Mouse (Mus musculus) cerebellum, adult 8-10 months (tissue): ENCODE measurements around the gene Ubxn7.
"Not testable (repeated sequence)": the region's sequence is repeated elsewhere in the genome, so short reads cannot be mapped to it uniquely, and the experiment has no call there.

Experiments
- DNase-seq: peaks from one replicate; pipeline ENCODE4 v3.0.0; 2022

Ubxn7 gene

DNA sequence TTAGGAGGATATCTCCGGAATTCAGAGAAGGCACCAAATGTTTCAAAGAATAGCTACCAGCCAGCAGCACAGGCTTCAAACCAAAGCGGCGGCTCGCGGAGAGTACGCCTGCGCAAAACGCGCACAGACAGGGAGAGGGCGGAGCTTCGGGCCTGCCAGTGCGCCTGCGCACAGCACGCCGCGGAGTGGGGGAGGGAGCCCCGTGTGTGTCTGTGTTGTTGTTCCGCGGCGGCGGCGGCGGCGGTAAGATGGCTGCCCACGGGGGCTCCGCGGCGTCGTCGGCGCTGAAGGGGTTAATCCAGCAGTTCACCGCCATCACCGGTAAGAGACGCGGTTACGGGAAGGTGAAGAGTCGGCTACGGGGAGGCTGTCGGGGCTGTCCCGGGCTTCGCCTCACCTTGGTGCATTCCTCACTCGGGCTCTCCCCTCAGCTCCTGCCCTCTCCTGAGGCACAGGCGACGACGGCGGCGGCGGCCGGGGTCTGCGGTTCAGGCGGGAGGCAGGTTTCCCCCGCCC is at the start of gene Ubxn7:
TSS of gene Ubxn7 (plus strand) at position 218 of the 516 bp plus-strand sequence.
- peak; percentile 98 for DNase-seq

GRCm38 (mm10) chr16:32282608-32283007 is 49.4 kb upstream of the Ubxn7 start:
- DNase-seq: no peak

- DNase-seq: no peak
These were observed 40.2 kb upstream of the Ubxn7 start for GRCm38 (mm10) chr16:32291821-32292220.

DNA sequence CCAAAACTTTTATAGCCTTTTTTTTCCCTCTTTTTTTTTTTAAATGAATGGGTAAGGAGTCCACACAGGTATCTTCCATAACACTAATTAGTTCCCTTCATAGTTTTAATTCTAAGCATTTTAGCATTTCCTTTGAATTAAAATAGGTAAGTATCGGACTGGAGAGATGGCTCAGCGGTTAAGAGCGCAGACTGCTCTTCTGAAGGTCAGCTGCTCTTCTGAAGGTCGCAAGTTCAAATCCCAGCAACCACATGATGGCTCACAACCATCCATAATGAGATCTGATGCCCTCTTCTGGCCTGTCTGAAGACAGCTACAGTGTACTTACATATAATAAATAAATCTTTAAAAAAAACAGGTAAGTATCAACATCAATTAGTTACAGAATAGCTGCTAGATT is 32.4 kb upstream of the Ubxn7 start:
- DNase-seq: not testable (repeated sequence)

DNA sequence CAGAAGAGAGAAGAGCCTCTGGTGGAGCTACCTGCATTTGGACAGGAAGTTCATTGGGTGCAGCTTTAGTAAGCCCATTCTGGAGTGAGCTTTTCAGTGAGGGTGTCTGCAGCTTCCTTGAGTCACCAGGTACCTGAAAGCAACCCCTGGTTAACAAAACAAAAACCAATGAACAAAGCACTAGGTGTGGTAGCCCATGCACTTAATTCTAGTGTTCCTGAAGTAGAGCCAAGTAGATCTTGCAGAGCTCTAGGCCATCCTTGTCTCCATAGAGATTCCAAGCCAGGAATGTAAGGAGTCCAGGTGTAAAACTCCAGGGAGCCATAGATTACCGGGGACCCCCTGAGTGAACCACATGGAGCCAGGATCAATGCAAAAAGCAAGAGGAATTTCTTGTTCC is 29.0 kb upstream of the Ubxn7 start:
- DNase-seq: no peak

- DNase-seq: no peak
These were observed 28.2 kb upstream of the Ubxn7 start for GRCm38 (mm10) chr16:32303886-32304285.

DNA sequence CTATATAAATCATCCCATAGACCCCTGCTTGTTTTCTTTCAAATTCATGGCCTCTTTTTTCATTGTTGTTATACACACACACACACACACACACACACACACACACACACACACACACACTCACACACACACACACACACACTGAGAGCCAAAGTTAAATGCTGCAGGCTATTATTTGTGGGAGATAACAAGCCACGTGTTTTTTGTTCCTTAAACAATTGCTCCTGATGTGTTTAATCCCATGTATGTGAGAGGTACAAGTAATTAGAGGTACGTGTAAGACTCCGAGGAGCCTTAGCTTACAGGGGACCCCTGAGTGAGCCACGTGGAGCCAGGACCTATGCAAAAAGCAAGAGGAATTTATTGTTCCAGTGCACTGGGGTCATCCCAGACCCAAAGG is 20.1 kb upstream of the Ubxn7 start:
- DNase-seq: no peak

- DNase-seq: no peak
These were observed 19.7 kb upstream of the Ubxn7 start for GRCm38 (mm10) chr16:32312386-32312785.

DNA sequence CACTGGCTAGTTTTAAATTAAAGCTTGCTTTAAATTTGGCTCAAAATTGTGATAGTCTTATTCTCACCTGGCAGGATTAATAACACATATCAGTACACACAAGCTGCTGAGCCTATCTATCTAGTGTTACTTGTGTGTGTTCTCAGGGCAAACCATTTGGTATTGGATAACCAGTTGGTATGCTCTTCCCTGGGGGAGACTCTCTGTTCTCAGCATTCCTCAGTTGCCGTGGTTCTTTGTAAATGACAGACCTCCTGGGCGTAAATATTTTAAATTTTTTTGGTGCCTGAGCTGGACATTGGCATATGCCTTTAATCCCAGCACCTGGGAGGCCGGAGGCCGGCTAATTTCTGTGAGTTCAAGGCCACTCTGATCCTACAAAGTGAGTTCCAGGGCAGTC is 19.2 kb upstream of the Ubxn7 start:
- no peak for DNase-seq

- DNase-seq: no peak
These were observed 15.5 kb upstream of the Ubxn7 start for GRCm38 (mm10) chr16:32316601-32317000.

- DNase-seq: no peak
These were observed 8.1 kb upstream of the Ubxn7 start for GRCm38 (mm10) chr16:32323953-32324352.

DNA sequence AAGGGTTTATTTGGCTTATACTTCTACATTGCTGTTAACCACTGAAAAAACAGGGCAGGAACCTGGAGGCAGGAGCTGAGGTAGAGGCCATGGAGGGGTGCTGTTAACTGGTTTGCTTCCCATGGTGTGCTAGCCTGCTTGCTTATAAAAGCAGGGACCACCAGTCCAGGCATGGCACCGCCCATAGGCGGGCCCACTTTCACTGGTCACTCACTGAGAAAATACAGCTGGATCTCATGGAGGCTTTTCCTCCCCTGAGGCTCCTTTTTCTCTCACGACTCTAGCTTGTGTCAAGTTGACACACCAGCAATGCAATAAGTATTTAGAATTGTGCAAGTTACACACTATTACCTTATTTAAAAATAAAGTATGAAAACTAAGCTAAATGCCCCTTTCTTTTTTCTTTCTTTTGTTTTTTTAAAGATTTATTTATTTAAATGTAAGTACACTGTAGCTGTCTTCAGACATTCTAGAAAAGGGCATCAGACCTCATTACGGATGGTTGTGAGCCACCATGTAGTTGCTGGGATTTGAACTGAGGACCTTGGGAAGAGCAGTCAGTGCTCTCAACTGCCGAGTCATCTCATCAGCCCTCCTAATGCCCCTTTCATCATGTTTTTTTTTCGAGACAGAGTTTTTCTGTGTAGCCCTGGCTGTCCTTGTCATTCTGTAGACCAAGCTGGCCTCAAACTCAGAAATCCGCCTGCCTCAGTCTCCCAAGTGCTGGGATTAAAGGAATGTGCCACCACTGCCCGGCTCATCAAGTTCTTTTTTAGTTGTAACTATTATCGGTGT is 984 bp upstream of the Ubxn7 start:
- no peak for DNase-seq

DNA sequence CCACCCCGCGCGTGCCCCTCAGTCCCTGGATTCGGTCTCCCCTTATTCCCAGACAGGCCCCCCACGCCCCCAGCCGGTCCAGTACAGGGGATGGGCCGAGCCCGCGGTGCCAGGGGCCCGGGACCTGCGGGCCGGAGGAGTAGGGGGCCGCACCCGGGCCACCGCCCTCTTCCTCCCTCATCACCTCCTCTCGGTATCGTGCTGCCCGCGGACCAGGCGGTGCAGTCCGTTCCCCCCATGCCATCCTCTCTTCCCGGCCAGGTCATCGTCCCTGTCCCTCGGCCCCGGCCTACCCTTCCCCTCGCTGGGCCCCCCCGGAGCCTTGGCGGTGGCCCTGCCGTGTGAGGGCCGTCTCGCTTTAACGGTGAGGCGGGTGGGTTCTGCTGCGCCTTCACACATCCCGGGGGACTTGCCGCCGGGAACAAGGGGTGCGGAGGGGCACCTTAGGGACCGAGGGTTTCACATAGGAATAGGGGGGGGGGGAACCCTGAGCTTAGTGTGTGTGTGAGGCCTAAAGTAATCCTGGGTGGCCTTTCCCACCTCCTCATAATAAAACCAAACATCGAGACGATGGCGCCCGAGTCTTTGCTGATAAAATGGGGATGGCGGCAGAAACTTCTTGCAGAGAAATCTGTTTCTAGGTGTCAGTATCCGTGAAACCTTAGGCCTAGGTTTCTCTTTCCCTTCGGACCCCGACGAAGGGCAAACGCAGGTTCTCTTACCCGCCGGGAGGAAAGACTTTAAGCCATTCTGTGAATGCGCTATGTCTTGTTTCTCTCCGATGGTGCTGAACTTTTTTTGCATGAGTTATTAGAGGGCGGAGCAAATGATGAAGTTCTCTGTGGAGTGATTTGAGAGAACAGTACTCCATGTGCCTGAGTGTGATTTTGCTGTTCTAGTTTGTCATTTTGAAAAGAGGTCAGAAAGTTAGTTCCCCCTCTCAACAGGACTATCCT is 777 bp downstream of the Ubxn7 start:
- peak; percentile 45 for DNase-seq

GRCm38 (mm10) chr16:32335146-32335545 is 3.1 kb downstream of the Ubxn7 start:
- no peak for DNase-seq

DNA sequence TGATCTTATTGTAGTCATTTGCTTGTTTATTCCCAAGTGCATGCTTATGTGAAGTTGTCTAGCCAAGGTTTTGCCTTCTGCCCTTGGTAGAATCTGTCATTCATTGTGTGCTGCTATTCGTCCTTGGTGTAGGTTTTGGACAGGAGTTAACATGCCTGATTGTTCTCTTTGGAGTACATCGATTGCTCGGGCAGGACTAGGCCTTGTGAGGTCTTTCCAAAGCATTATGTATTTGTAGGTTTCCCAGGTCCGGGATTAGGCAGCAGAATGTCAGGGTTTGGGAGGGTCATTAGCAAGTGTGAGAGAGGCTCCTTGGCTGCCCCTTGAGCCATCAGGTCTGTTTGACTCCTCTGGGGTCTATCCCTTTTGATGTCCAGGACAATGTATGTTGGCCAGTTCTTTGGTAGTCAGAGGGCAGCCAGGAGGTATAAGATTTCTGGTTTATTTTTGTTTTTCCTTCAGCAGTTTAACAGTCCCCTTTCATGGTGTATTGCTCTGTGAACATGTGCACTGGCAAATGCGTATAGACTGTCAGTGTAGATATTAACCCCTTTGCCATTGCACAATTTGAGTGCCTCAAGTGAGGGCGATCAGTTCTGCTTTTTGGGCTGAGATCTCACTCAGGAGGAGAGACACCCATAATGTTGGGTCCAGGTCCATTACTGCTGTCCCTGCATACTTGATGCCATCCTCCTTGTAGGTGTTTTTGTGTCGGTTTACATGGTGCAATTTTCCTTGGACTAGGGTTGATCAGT is 4.1 kb downstream of the Ubxn7 start:
- no peak for DNase-seq

- DNase-seq: no peak
These were observed 4.9 kb downstream of the Ubxn7 start for GRCm38 (mm10) chr16:32337001-32337400.

DNA sequence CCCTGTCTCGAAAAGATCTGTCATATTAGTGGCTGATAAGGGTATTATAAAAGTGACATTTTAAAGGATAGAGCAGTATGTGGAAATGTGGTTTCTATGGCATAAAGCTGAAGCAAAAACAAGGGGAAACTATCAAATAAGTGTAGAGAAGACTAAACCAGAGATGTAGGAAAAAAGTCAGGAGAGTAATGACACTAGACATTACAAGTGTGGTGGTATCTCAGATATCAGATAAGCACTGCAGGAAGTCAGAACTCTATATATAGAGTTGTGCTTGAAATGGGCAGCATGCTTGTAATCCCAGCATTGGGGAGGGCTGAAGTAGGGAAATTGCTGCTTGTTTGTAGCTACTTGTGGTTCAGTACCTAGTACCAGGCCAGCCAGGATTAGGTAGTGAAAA is 8.4 kb downstream of the Ubxn7 start:
- no peak for DNase-seq

- DNase-seq: no peak
These were observed 13.5 kb downstream of the Ubxn7 start for GRCm38 (mm10) chr16:32345521-32345920.

DNA sequence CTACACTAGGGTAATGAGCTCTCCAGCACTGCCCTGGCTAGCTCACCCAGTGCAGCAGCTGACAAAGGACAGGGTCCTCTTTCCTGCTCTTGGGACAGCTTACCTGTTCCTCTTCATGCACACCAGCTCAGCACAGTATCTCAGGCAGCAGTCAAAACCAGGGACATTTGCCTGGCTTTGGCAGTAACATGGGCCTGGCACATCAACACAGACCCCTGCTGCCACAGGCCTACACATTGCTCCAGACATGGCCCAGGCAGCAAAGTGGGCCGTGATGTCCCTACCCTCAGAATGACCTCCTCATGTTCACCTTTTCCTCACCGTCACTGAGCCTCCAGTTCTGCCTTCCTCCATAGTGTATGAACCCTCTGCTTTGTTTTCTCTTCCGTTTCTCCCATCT is 18.7 kb downstream of the Ubxn7 start:
- peak; percentile 13 for DNase-seq

DNA sequence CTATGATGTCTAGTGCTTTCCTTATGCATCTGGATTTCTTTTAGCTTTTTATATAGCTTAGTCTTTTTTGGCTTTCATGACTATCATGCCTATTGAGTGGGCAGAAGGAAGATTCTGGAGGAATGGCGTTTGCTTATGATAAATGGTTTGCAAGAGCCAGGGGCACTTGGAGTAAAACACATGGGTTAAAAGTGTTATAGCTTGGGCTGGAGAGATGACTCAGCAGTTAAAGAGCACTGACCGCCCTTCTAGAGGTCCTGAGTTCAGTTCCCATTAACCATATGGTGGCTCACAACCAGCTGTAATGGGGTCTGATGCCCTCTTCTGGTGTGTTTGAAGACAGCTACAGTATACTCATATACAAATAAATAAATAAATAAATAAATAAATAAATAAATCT is 31.5 kb downstream of the Ubxn7 start:
- DNase-seq: no peak

GRCm38 (mm10) chr16:32371351-32371750 is 39.3 kb downstream of the Ubxn7 start:
- DNase-seq: peak; percentile 17

GRCm38 (mm10) chr16:32379575-32379974 is 47.5 kb downstream of the Ubxn7 start:
- DNase-seq: no peak

GRCm38 (mm10) chr16:32382901-32383300 is 50.8 kb downstream of the Ubxn7 start:
- DNase-seq: no peak
